Mouse (Mus musculus): ENCODE measurements around the gene Anxa3.

GRCm38 (mm10) chr5:96810620-96811019, 17.5 kb downstream of the Anxa3 start:
- TF ChIP-seq POLR2A (IDR thresholded peaks at IDR 0.05; ENCODE audit: low read depth, low read length) (no peak), CTCF (IDR thresholded peaks at IDR 0.05; ENCODE audit: extremely low read depth, insufficient read depth, insufficient read length, insufficient replicate concordance) (no peak)
